Mouse (Mus musculus): ENCODE measurements at regions not wholly inside any gene's neighbourhood (a gene's known extent, or its start where the extent isn't known, plus 50 kb on each side); places are given as distances from the start of the nearest gene placed in this dataset.

DNA sequence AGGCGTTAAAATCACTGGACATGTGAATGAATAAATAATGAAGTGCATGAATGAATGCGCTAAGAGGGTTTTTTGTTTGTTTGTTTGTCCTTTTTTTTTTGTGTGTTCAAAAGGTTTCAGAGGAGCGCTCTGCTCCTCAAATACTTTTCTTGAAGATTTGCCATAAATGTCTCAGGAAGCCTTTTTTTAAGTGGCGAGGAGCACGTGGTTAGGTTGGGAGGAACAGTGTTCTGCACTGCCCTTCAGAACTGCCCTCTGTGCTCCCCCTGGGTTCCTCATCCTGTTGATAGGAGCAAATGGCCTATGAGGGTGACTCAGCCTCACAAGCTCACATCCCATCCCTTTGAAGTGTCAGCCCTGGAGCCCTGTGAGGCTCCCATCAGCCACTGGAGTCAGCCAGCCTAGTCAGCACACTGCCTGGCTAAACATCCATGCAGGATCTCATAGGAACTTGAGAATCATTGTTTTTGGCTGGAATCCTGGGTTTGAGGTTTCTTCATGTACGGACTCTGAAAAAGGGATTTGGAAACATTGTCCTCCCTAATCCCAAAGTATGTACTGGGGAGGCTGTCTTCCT lies 87.9 kb upstream of the Jag1 start:
- H3K4me3 ChIP-seq (ENCODE audit: insufficient read depth, low read length): no peak overlapping the region
- H3K27ac ChIP-seq (ENCODE audit: insufficient read depth, low read length): peak overlapping the region; percentile 73; the same call in 1 of the 2 replicates
- TF ChIP-seq CTCF (IDR thresholded peaks at IDR 0.05; ENCODE audit: extremely low read depth, insufficient read depth, low read length) (no peak), POLR2A (IDR thresholded peaks at IDR 0.05; ENCODE audit: extremely low read depth, insufficient read depth, low read length) (no peak)
- H3K4me1 ChIP-seq (ENCODE audit: control insufficient read depth, insufficient read depth, low read length): no peaks in the 10 kb centered on the region

DNA sequence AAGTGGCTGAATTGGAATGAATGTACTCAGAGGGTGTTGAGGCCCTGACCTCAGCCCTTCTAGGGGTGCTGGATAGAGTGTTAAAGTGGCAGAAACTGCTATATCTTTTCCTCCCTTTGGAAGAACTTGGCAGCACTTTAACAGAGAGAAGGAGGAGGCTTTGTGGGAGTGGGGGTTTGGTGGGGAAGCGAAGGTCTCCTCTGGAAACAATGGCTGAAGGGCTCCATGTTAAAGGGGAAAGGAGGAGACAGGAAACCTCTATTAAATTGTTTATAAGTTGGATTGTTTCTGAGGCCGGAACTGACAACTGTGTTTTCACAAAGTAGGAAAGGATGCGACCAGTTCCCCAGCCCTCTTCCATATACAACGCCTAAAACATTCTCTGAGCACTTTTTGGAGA lies 83.7 kb upstream of the Jag1 start:
- Histone ChIP-seq H3K4me3 (ENCODE audit: insufficient read depth, low read length) (no peak overlapping the region), H3K4me1 (ENCODE audit: control insufficient read depth, insufficient read depth, low read length) (no peaks in the 10 kb centered on the region), H3K27ac (ENCODE audit: insufficient read depth, low read length) (no peak overlapping the region)
- TF ChIP-seq POLR2A (IDR thresholded peaks at IDR 0.05; ENCODE audit: extremely low read depth, insufficient read depth, low read length): no peak
- no peak for TF ChIP-seq CTCF (IDR thresholded peaks at IDR 0.05; ENCODE audit: extremely low read depth, insufficient read depth, low read length)

DNA sequence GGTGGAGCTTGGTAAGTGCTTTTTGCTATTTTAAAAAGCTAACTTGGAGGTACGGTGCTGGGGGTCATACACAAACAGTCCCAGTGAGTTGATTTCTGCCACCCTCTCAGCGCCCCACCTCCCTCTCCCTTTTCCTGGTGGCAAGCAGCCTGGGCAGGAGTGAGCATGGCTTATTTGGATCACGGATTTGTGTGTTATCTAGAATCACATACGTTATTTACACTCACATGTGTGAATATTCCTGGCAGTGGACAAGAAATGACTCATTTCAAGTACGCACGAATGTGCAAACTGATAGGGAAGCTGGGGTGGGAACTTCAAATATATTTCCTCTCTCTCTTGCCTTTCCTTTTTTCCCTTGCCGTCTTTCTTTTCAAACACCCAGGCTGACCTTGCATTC lies 75.7 kb upstream of the Jag1 start:
- H3K27ac ChIP-seq (ENCODE audit: insufficient read depth, low read length): no peak overlapping the region
- no peak overlapping the region for H3K4me3 ChIP-seq (ENCODE audit: insufficient read depth, low read length)
- no peaks in the 10 kb centered on the region for H3K4me1 ChIP-seq (ENCODE audit: control insufficient read depth, insufficient read depth, low read length)
- TF ChIP-seq POLR2A (IDR thresholded peaks at IDR 0.05; ENCODE audit: extremely low read depth, insufficient read depth, low read length): no peak

DNA sequence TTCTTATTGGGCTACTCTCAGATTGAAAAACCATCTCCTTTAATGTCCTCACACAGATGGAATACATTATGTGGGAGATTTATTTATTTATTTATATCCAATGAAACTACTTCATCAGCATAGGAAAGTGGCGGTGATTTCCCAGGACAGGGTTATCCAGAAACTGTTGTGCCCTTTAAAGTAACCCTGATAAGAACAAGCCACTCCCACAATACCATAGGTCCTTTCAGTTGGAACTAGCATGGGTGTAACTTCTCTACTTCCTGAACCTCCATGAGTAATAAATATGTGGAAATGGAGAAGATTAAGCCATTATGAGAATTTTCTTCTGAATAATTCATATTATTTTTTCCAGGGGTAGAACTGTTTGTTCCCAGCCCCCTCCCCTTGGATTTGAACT lies 52.7 kb upstream of the Jag1 start:
- H3K27ac ChIP-seq (ENCODE audit: insufficient read depth, low read length): no peak overlapping the region
- H3K4me1 ChIP-seq (ENCODE audit: control insufficient read depth, insufficient read depth, low read length): no peaks in the 10 kb centered on the region
- no peak overlapping the region for H3K4me3 ChIP-seq (ENCODE audit: insufficient read depth, low read length)
- TF ChIP-seq POLR2A (IDR thresholded peaks at IDR 0.05; ENCODE audit: extremely low read depth, insufficient read depth, low read length) (no peak), CTCF (IDR thresholded peaks at IDR 0.05; ENCODE audit: extremely low read depth, insufficient read depth, low read length) (no peak)

DNA sequence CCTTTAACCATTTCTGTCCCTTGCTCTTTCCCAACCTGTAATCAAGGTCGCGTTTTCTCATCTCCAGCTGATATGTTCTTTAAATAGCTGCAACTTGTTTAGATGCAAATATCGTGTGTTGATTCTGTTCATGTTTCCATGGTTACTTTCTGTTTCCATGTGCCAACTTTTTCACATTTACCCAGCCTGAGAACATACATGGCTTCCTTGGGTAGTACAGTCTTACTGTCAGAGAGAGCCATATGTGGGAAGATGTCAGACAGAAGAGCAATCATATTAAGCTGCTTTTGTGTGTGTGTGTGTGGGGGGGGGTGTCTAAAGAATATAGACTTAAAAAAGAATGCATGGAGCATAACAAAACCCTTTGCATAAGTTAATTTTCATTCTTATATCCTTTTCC lies 52.2 kb upstream of the Jag1 start:
- TF ChIP-seq CTCF (IDR thresholded peaks at IDR 0.05; ENCODE audit: extremely low read depth, insufficient read depth, low read length): no peak
- TF ChIP-seq POLR2A (IDR thresholded peaks at IDR 0.05; ENCODE audit: extremely low read depth, insufficient read depth, low read length): no peak
- H3K4me1 ChIP-seq (ENCODE audit: control insufficient read depth, insufficient read depth, low read length): no peaks in the 10 kb centered on the region
- H3K4me3 ChIP-seq (ENCODE audit: insufficient read depth, low read length): no peak overlapping the region
- no peak overlapping the region for H3K27ac ChIP-seq (ENCODE audit: insufficient read depth, low read length)
